Comparison of ENCODE assay signal across 10 mouse cellular contexts in genomic region chr5:64566451-64567390, GRCm38 (mm10).
A peak's percentile ranks its signal among the peaks of the same experiment; 100 is the strongest.
DNase-seq lines count a peak whose midpoint lies in the region; ATAC-seq and TF ChIP-seq lines count a peak whose summit lies in the region.
"Had no signal": no experiment of that assay in that cellular context is flagged by ENCODE, and none has a peak within 500 bp of the region (broad histone marks: within the 10 kb centered on the region; RNA-seq: fewer than 3 reads in every experiment).

No protein-coding gene starts in this region.

- peak; percentile 96 for TF ChIP-seq EP300 in heart, adult 2 months (IDR thresholded peaks at IDR 0.05; ENCODE audit: insufficient read depth, low read depth, low read length)
- TF ChIP-seq EP300 in MEL (IDR thresholded peaks at IDR 0.05; ENCODE audit: low read depth in 1 of 2, low read length in 2 of 2): no peak

- H3K36me3 ChIP-seq in heart, adult 2 months (ENCODE audit: control insufficient read depth, insufficient read depth, low read length): no peaks in the 10 kb centered on the region
- no peaks in the 10 kb centered on the region for H3K36me3 ChIP-seq in heart, embryonic 11.5 days (ENCODE audit: control insufficient read depth, insufficient read depth, low read length)
- peaks cover 0 to 10% of the 10 kb centered on the region in 2 experiments; a peak in 2 of 4 replicates for H3K36me3 ChIP-seq in MEL (ENCODE audit: control insufficient read depth in 1 of 2, insufficient read depth in 2 of 2, low read length in 2 of 2)
- H3K36me3 ChIP-seq in embryonic facial prominence, embryonic 15.5 days: no peaks in the 10 kb centered on the region
- no peaks in the 10 kb centered on the region for H3K36me3 ChIP-seq in liver, embryonic 12.5 days
- H3K36me3 ChIP-seq in hindbrain, embryonic 13.5 days: no peaks in the 10 kb centered on the region
- H3K36me3 ChIP-seq: heart, embryonic 12.5 days; kidney, embryonic 15.5 days had no signal

- 57% methylated on average over 13 of the region's 13 CpGs for WGBS in heart, adult 2 months
- 79% methylated on average over 13 of the region's 13 CpGs for WGBS in heart, embryonic 11.5 days (ENCODE audit: insufficient replicate concordance)
- WGBS in embryonic facial prominence, embryonic 15.5 days: 48% methylated on average over 13 of the region's 13 CpGs
- WGBS in liver, embryonic 12.5 days (ENCODE audit: insufficient replicate concordance): 64% methylated on average over 13 of the region's 13 CpGs
- 88% methylated on average over 13 of the region's 13 CpGs for WGBS in hindbrain, embryonic 13.5 days

- peaks cover 7% of the 10 kb centered on the region for H3K4me1 ChIP-seq in heart, adult 2 months (ENCODE audit: control insufficient read depth, insufficient read depth, low read length)
- H3K4me1 ChIP-seq in heart, embryonic 11.5 days (ENCODE audit: control insufficient read depth, insufficient read depth, low read length): no peaks in the 10 kb centered on the region
- H3K4me1 ChIP-seq in MEL (ENCODE audit: control insufficient read depth in 1 of 2, insufficient read depth in 2 of 2, low read length in 2 of 2): peaks cover 7 to 16% of the 10 kb centered on the region in 2 experiments
- peaks cover 9% of the 10 kb centered on the region; the same call in 1 of the 2 replicates for H3K4me1 ChIP-seq in embryonic facial prominence, embryonic 15.5 days
- H3K4me1 ChIP-seq in liver, embryonic 12.5 days: peaks cover 36% of the 10 kb centered on the region
- no peaks in the 10 kb centered on the region for H3K4me1 ChIP-seq in hindbrain, embryonic 13.5 days (replicated peaks)
- H3K4me1 ChIP-seq: forebrain, embryonic 13.5 days; heart, embryonic 12.5 days; kidney, embryonic 15.5 days had no signal

- TF ChIP-seq CTCF in heart, adult 2 months (IDR thresholded peaks at IDR 0.05): no peak
- TF ChIP-seq CTCF in MEL (IDR thresholded peaks at IDR 0.05 in 2 of 3, conservative IDR thresholded peaks at IDR 0.05 in 1 of 3; ENCODE audit: control insufficient read depth in 1 of 3, insufficient read depth in 1 of 3, low read depth in 2 of 3, low read length in 3 of 3, poor library complexity in 1 of 3, severe bottlenecking in 1 of 3): no peak

- no peak for TF ChIP-seq RAD21 in MEL (IDR thresholded peaks at IDR 0.05; ENCODE audit: low read depth, low read length)

- no peak for TF ChIP-seq POLR2A in heart, adult 2 months (IDR thresholded peaks at IDR 0.05; ENCODE audit: insufficient read depth, low read depth, low read length)
- TF ChIP-seq POLR2A in MEL (IDR thresholded peaks at IDR 0.05; ENCODE audit: control insufficient read depth in 1 of 2, insufficient read depth in 1 of 2, low read depth in 1 of 2, low read length in 2 of 2, poor library complexity in 1 of 2): no peak

- H3K4me3 ChIP-seq in heart, adult 2 months: no peak overlapping the region
- H3K4me3 ChIP-seq in heart, embryonic 11.5 days (ENCODE audit: low read depth, low read length): no peak overlapping the region
- H3K4me3 ChIP-seq in MEL (ENCODE audit: control insufficient read depth in 1 of 2, insufficient read depth in 1 of 2, low read depth in 2 of 2, low read length in 2 of 2): no peak overlapping the region
- no peak overlapping the region for H3K4me3 ChIP-seq in embryonic facial prominence, embryonic 15.5 days (replicated peaks)
- H3K4me3 ChIP-seq in liver, embryonic 12.5 days: no peak overlapping the region
- no peak overlapping the region for H3K4me3 ChIP-seq in hindbrain, embryonic 13.5 days
- H3K4me3 ChIP-seq: forebrain, embryonic 13.5 days; heart, embryonic 12.5 days; kidney, embryonic 15.5 days had no signal

- DNase-seq in heart, adult 2 months: peak in 1 of 2 experiments; percentile 29
- peak; percentile 3 for DNase-seq in MEL (ENCODE audit: low read depth, low spot score)
- no peak for DNase-seq in thymus, adult 18-20 months

- H3K79me2 ChIP-seq in heart, adult 2 months (replicated peaks; ENCODE audit: control insufficient read depth, insufficient read depth, low read length): no peaks in the 10 kb centered on the region
- H3K79me2 ChIP-seq in MEL (ENCODE audit: control insufficient read depth, insufficient read depth, low read length, poor library complexity): no peaks in the 10 kb centered on the region

- H3K9ac ChIP-seq in heart, adult 2 months (ENCODE audit: low read depth, low read length): 0 out of 2 replicates have a peak overlapping the region, but pooled peaks have one; percentile 21
- H3K9ac ChIP-seq in heart, embryonic 11.5 days (ENCODE audit: low read depth, low read length): no peak overlapping the region
- no peak overlapping the region for H3K9ac ChIP-seq in MEL (ENCODE audit: control insufficient read depth, low read depth, low read length, poor library complexity, severe bottlenecking)
- H3K9ac ChIP-seq in embryonic facial prominence, embryonic 15.5 days: no peak overlapping the region
- peak overlapping the region; percentile 51; the same call in 1 of the 2 replicates for H3K9ac ChIP-seq in liver, embryonic 12.5 days
- no peak overlapping the region for H3K9ac ChIP-seq in hindbrain, embryonic 13.5 days
- H3K9ac ChIP-seq: forebrain, embryonic 13.5 days; heart, embryonic 12.5 days; kidney, embryonic 15.5 days had no signal

- H3K4me2 ChIP-seq in heart, embryonic 11.5 days: no peak overlapping the region
- no peak overlapping the region for H3K4me2 ChIP-seq in embryonic facial prominence, embryonic 15.5 days (replicated peaks)
- H3K4me2 ChIP-seq in liver, embryonic 12.5 days: no peak overlapping the region
- H3K4me2 ChIP-seq in hindbrain, embryonic 13.5 days: no peak overlapping the region
- H3K4me2 ChIP-seq: forebrain, embryonic 13.5 days; heart, embryonic 12.5 days; kidney, embryonic 15.5 days had no signal

- intact Hi-C loops in heart, adult 2 months (cut with DNase I): no loop called here

- peak overlapping the region; percentile 69 for H3K27ac ChIP-seq in heart, adult 2 months
- no peak overlapping the region for H3K27ac ChIP-seq in heart, embryonic 11.5 days (ENCODE audit: low read depth, low read length)
- H3K27ac ChIP-seq in MEL (ENCODE audit: control insufficient read depth, low read depth, low read length): no peak overlapping the region
- peak overlapping the region; percentile 71 for H3K27ac ChIP-seq in embryonic facial prominence, embryonic 15.5 days (replicated peaks)
- peak overlapping the region; percentile 89 for H3K27ac ChIP-seq in liver, embryonic 12.5 days
- no peak overlapping the region for H3K27ac ChIP-seq in hindbrain, embryonic 13.5 days
- H3K27ac ChIP-seq: forebrain, embryonic 13.5 days; kidney, embryonic 15.5 days had no signal

- H3K9me3 ChIP-seq in heart, embryonic 11.5 days (replicated peaks; ENCODE audit: control insufficient read depth, low read length): no peaks in the 10 kb centered on the region
- H3K9me3 ChIP-seq in MEL (replicated peaks; ENCODE audit: insufficient read depth, low read length): no peaks in the 10 kb centered on the region
- no peaks in the 10 kb centered on the region for H3K9me3 ChIP-seq in embryonic facial prominence, embryonic 15.5 days (replicated peaks)
- H3K9me3 ChIP-seq in liver, embryonic 12.5 days (replicated peaks): peaks cover 5% of the 10 kb centered on the region
- no peaks in the 10 kb centered on the region for H3K9me3 ChIP-seq in hindbrain, embryonic 13.5 days
- H3K9me3 ChIP-seq: forebrain, embryonic 13.5 days; kidney, embryonic 15.5 days had no signal

- no peaks in the 10 kb centered on the region for H3K27me3 ChIP-seq in heart, adult 2 months (ENCODE audit: control insufficient read depth, insufficient read depth, low read length)
- no peaks in the 10 kb centered on the region for H3K27me3 ChIP-seq in heart, embryonic 11.5 days (ENCODE audit: control insufficient read depth, insufficient read depth, low read length)
- no peaks in the 10 kb centered on the region for H3K27me3 ChIP-seq in MEL (ENCODE audit: control insufficient read depth in 1 of 2, insufficient read depth in 2 of 2, low read length in 2 of 2)
- H3K27me3 ChIP-seq in embryonic facial prominence, embryonic 15.5 days: no peaks in the 10 kb centered on the region
- H3K27me3 ChIP-seq in liver, embryonic 12.5 days (replicated peaks): no peaks in the 10 kb centered on the region
- no peaks in the 10 kb centered on the region for H3K27me3 ChIP-seq in hindbrain, embryonic 13.5 days
- H3K27me3 ChIP-seq: forebrain, embryonic 13.5 days; heart, embryonic 12.5 days; kidney, embryonic 15.5 days had no signal

- no peak for ATAC-seq in heart, embryonic 11.5 days (replicated peaks; ENCODE audit: insufficient number of reproducible peaks, low FRiP score, low TSS enrichment)
- ATAC-seq in embryonic facial prominence, embryonic 15.5 days (ENCODE audit: insufficient number of reproducible peaks, low FRiP score, low TSS enrichment, low read depth): peak; percentile 73
- ATAC-seq in liver, embryonic 12.5 days: peak; percentile 65
- ATAC-seq in hindbrain, embryonic 13.5 days (ENCODE audit: low FRiP score): no peak
- ATAC-seq: forebrain, embryonic 13.5 days had no signal

TF ChIP-seq in MEL, 35 proteins besides CTCF, POLR2A, EP300 and RAD21:
- TF ChIP-seq TAL1 (IDR thresholded peaks at IDR 0.05; ENCODE audit: low read length): no peak
- TF ChIP-seq POLR2AphosphoS2 (IDR thresholded peaks at IDR 0.05; ENCODE audit: low read length): no peak

Comparison
In these comparisons a context has a peak if more than half of its experiments do, and no peak if none do; other contexts are left out.
1. H3K27ac ChIP-seq: peak in heart, adult 2 months (single experiment), embryonic facial prominence, embryonic 15.5 days (single experiment) and liver, embryonic 12.5 days (single experiment); none in heart, embryonic 11.5 days (single experiment), MEL (single experiment) and hindbrain, embryonic 13.5 days (single experiment).
2. H3K9ac ChIP-seq: peak in heart, adult 2 months (single experiment) and liver, embryonic 12.5 days (single experiment); none in heart, embryonic 11.5 days (single experiment), MEL (single experiment), embryonic facial prominence, embryonic 15.5 days (single experiment) and hindbrain, embryonic 13.5 days (single experiment).
3. ATAC-seq: peak in embryonic facial prominence, embryonic 15.5 days (single experiment) and liver, embryonic 12.5 days (single experiment); none in heart, embryonic 11.5 days (single experiment) and hindbrain, embryonic 13.5 days (single experiment).